Mouse (Mus musculus) ES-Bruce4 (cell line): ENCODE measurements at regions not wholly inside any gene's neighbourhood (a gene's known extent, or its start where the extent isn't known, plus 50 kb on each side); places are given as distances from the start of the nearest gene placed in this dataset.

ENCODE experiments used
- CTCF ChIP-seq: IDR thresholded peaks from one replicate; pipeline ENCODE4 v1.8.1; 2011; ENCODE audit warnings: low read depth, low read length
- POLR2A ChIP-seq: IDR thresholded peaks from one replicate; pipeline ENCODE4 v1.8.1; 2011; ENCODE audit warnings: low read length; ENCODE audit not compliant: insufficient read depth

- TF ChIP-seq POLR2A (no peak), CTCF (no peak)
Measured at GRCm38 (mm10) chr19:56176059-56176458, 110.9 kb upstream of the Habp2 start.
